Mouse (Mus musculus) heart, embryonic 16.5 days (tissue): ENCODE data around the gene Pcyt1a. TPM values are rescaled to one million over a fixed set of nuclear protein-coding genes. Genes with fewer than 3 reads are reported as not detected.

Source experiments
- ATAC-seq: fragments of 200-750 bp; cut with Nextera tagmentation; replicated peaks from 2 replicates; pipeline ENCODE4 v1.8.0; 2017; ENCODE audit warnings: moderate number of reproducible peaks; ENCODE audit not compliant: insufficient read depth, low FRiP score; ENCODE audit errors: extremely low read depth
- H3K27ac ChIP-seq: fragments of 300-500 bp; sonication (generic); 2 replicates; pipeline ENCODE4 v1.5.1; 2014; ENCODE audit warnings: mild to moderate bottlenecking, low read length, control low read depth, moderate library complexity
- H3K27me3 ChIP-seq: fragments of 300-500 bp; sonication (generic); 2 replicates; pipeline ENCODE4 v1.6.1; 2014; ENCODE audit warnings: low read length, mixed read lengths; ENCODE audit not compliant: control insufficient read depth, insufficient read depth
- H3K36me3 ChIP-seq: fragments of 300-500 bp; sonication (generic); 2 replicates; pipeline ENCODE4 v1.6.1; 2014; ENCODE audit not compliant: control insufficient read depth, insufficient read depth
- H3K4me1 ChIP-seq: fragments of 300-500 bp; sonication (generic); 2 replicates; pipeline ENCODE4 v1.6.1; 2014; ENCODE audit warnings: low read length, mixed read lengths; ENCODE audit not compliant: control insufficient read depth, insufficient read depth
- H3K4me2 ChIP-seq: fragments of 300-500 bp; sonication (generic); 2 replicates; pipeline ENCODE4 v1.6.1; 2014; ENCODE audit warnings: low read depth, mild to moderate bottlenecking, control low read depth, low read length
- H3K4me3 ChIP-seq: fragments of 300-500 bp; sonication (generic); 2 replicates; pipeline ENCODE4 v1.5.1; 2014; ENCODE audit warnings: mild to moderate bottlenecking, control low read depth, low read length
- H3K9ac ChIP-seq: fragments of 300-500 bp; sonication (generic); 2 replicates; pipeline ENCODE4 v1.6.1; 2014; ENCODE audit warnings: low read length, control low read depth
- H3K9me3 ChIP-seq: fragments of 300-500 bp; sonication (generic); replicated peaks from 2 replicates; pipeline ENCODE4 v1.6.1; 2016; ENCODE audit warnings: low read length; ENCODE audit not compliant: control insufficient read depth
- WGBS: fragments of 180-500 bp; shearing (Covaris S2); extraction: QIAGEN DNeasy Blood & Tissue Kit; methylation state at CpG from one replicate; pipeline ENCODE4 v1.1.7; 2014; 5-methylcytosine and 5-hydroxymethylcytosine counted together
- polyA plus RNA-seq: library from polyadenylated mRNA; unstranded; fragments of >200 nt; fragmentation: Nextera tagmentation; extraction: Ambion mirVana; gene quantifications from 2 replicates; pipeline ENCODE4 v1.2.1, GENCODE M21; 2015

Pcyt1a gene
- polyA plus RNA-seq, 1 experiment from 2014 or later, result 38.8 TPM

DNA sequence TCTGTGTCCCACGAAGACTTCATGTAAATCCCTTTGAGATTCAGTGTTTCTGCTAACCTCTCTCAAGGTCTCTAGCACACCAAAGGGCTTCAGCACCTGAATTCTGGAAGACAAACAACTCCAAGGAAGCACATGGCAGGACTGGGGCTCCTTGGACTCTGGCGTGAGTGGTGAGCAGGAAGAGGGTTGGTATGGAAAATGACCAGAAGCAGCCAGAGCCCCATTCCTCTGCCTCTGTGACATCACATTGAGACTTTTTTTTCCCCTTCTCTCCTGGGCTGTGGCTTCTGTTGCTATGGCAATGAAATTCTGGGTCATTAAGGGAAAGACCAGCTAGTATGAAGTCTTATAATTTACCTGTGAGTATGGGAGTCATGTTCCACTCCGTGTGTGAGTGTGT, 65.2 kb downstream of the Pcyt1a start, which contains the start of gene Zdhhc19:
Gene Zdhhc19 (plus strand): TSS at position 301 of the 400 bp plus-strand sequence.
- no peak within 1 kb of the TSS for H3K27ac ChIP-seq
- no peak within 1 kb of the TSS for H3K9ac ChIP-seq
- no peak within 1 kb of the TSS for H3K4me3 ChIP-seq
- H3K27me3 ChIP-seq, result peaks cover 3% of the 10 kb centered on the region
- H3K9me3 ChIP-seq, result no peaks in the 10 kb centered on the region
- 0 out of 2 replicates have a peak, but pooled peaks cover 4% of the 10 kb centered on the region for H3K4me1 ChIP-seq
- ATAC-seq, result no peak
- no peak within 1 kb of the TSS for H3K4me2 ChIP-seq
- no peaks in the 10 kb centered on the region for H3K36me3 ChIP-seq
- 71% methylated on average over 3 of the region's 3 CpGs for WGBS

GRCm38 (mm10) chr16:32498996-32499395, 68.3 kb downstream of the Pcyt1a start:
- no peak for ATAC-seq
- H3K4me1 ChIP-seq, result 0 out of 2 replicates have a peak, but pooled peaks cover 4% of the 10 kb centered on the region
- H3K36me3 ChIP-seq, result no peaks in the 10 kb centered on the region
- H3K9ac ChIP-seq, result no peak overlapping the region
- H3K9me3 ChIP-seq, result no peaks in the 10 kb centered on the region
- 67% methylated on average over 13 of the region's 13 CpGs for WGBS
- peaks cover 5% of the 10 kb centered on the region for H3K27me3 ChIP-seq
- no peak overlapping the region for H3K27ac ChIP-seq
- H3K4me3 ChIP-seq, result no peak overlapping the region
- no peak overlapping the region; the same call in 1 of the 2 replicates for H3K4me2 ChIP-seq

DNA sequence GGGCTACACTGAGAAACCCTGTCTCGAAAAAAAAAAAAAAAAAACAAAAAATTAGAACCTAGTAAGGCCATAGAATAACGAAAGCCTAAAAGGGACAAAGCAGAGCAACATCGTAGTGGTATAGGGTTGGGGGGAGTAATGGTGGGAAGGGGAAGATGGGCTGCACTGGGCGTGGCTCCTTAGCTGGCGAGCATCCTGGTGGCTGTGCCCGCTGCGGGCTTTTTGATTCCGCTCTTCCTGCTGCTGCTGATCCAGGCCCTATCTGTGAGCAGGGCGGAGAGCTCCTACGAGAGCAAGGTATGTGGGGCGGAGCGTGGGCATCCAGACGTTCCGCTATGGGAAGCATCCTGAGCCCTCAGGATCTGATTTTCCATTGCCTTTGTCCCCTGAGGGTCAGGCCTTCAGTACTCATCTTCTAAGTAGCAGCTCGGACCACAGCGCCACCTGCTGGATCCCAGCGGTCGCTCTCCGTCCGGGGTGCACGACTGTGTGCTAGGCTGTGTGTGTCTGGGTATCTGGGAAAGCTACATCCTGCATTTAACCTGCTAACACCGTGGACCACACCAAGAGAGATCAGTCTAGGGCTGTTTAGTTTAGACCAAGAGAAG, 68.8 kb downstream of the Pcyt1a start:
- whole genome bisulfite sequencing, result 10% methylated on average over 22 of the region's 22 CpGs
- peak; percentile 86 for ATAC-seq

DNA sequence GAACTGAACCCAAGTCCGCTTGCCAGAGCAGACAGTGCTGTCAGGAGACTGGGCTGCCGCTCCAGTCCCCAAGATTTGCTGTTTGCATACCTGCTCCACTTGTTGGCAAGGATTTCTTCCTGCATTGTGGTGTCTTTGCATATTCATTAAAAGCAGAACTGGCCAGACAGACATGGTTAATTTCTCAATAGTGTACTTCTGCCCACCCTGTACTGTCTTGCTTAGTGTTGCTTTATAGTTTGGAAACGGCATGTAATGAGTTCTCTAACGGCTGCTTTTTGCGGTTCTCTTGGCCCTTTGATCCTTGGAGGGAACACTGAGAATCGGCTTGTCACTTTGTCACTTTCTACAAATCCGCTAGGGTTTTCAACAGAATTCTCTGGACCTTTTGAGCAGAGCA, 70.7 kb downstream of the Pcyt1a start:
- Histone ChIP-seq H3K9me3 (no peaks in the 10 kb centered on the region), H3K27ac (no peak overlapping the region), H3K27me3 (peaks cover 5% of the 10 kb centered on the region), H3K9ac (no peak overlapping the region), H3K4me1 (0 out of 2 replicates have a peak, but pooled peaks cover 4% of the 10 kb centered on the region), H3K36me3 (no peaks in the 10 kb centered on the region), H3K4me2 (no peak overlapping the region), H3K4me3 (no peak overlapping the region)
- ATAC-seq, result no peak
- 69% methylated on average over 7 of the region's 7 CpGs for WGBS

More for the DNA sequence above, 68.8 kb downstream of the Pcyt1a start:
- peak overlapping the region; percentile 48 for H3K4me3 ChIP-seq
- no peaks in the 10 kb centered on the region for H3K36me3 ChIP-seq
- H3K4me2 ChIP-seq, result peak overlapping the region; percentile 63
- no peaks in the 10 kb centered on the region for H3K9me3 ChIP-seq
- H3K9ac ChIP-seq, result peak overlapping the region; percentile 60
- H3K4me1 ChIP-seq, result 0 out of 2 replicates have a peak, but pooled peaks cover 4% of the 10 kb centered on the region
- peaks cover 5% of the 10 kb centered on the region for H3K27me3 ChIP-seq
- H3K27ac ChIP-seq, result no peak overlapping the region

DNA sequence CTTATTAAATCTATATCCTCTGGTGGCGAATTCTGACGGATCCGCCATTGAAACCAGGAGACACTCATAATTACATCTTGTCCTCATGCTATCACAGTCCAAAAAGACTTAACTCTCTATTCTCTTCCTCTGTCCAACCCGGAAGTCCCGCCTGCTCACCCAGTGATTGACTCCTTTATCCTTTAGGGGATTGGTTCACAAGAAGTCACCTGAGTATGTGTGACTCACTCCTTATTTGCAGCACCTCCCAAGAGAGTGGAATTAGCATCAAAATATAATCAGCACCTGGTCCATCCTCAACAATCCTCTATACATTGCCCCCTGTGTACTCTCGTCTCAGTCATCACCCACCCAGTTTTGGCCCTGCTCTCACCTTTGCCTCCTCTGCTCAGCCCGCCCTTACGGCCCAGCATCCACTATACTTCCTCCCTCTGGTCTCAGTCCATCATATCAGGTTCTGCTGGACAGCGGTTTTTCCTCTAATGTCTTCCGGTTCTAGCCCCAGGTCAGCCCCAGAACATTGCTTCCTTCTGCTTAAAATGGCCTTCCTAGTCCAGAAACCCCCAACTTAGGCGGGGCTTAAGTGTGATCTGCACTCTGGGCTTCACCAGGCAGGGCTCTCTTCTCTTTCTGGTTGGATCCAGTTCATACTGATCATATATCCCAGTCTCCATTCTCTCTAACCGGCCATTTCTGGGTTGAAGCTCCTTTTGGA, 72.1 kb downstream of the Pcyt1a start:
- Histone ChIP-seq H3K4me2 (no peak overlapping the region), H3K27ac (no peak overlapping the region), H3K4me1 (peaks cover 6% of the 10 kb centered on the region), H3K9me3 (no peaks in the 10 kb centered on the region), H3K9ac (no peak overlapping the region), H3K27me3 (peaks cover 5% of the 10 kb centered on the region), H3K4me3 (no peak overlapping the region), H3K36me3 (no peaks in the 10 kb centered on the region)
- WGBS, result 86% methylated on average over 12 of the region's 12 CpGs
- ATAC-seq, result no peak

GRCm38 (mm10) chr16:32503633-32504032, 72.9 kb downstream of the Pcyt1a start:
- no peak overlapping the region for H3K27ac ChIP-seq
- peaks cover 5% of the 10 kb centered on the region for H3K27me3 ChIP-seq
- H3K36me3 ChIP-seq, result no peaks in the 10 kb centered on the region
- no peak overlapping the region for H3K4me3 ChIP-seq
- H3K4me1 ChIP-seq, result peaks cover 13% of the 10 kb centered on the region
- no peaks in the 10 kb centered on the region for H3K9me3 ChIP-seq
- no peak overlapping the region for H3K9ac ChIP-seq
- WGBS, result 79% methylated on average over 6 of the region's 6 CpGs
- no peak for ATAC-seq
- no peak overlapping the region for H3K4me2 ChIP-seq

DNA sequence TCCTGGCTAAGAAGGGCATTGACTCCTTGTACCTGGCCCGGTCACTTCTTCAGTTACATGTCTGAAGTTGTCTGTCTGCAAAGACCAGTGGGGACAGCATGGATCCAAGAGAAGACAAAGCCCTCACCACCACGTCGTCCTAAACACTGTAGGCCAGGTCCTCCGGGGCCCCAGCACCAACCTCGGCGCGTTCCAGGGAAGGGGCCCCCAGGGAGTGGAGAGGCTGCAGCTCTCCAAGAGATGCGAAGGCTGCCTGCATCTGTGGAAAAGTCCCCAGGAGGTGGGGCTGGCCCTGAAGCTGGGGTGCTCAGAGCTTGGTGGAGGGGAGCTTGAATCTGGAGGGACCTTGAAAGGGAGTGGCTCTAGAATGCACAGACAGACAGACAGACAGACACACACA, 75.6 kb downstream of the Pcyt1a start:
- whole genome bisulfite sequencing, result 79% methylated on average over 8 of the region's 8 CpGs
- Histone ChIP-seq H3K27ac (no peak overlapping the region), H3K4me1 (peaks cover 33% of the 10 kb centered on the region), H3K4me2 (no peak overlapping the region), H3K36me3 (no peaks in the 10 kb centered on the region), H3K4me3 (no peak overlapping the region), H3K9me3 (no peaks in the 10 kb centered on the region), H3K9ac (no peak overlapping the region), H3K27me3 (peaks cover 2% of the 10 kb centered on the region; the same call in 1 of the 2 replicates)
- ATAC-seq, result no peak

- H3K9me3 ChIP-seq, result no peaks in the 10 kb centered on the region
- WGBS, result 69% methylated on average over 7 of the region's 7 CpGs
- H3K4me1 ChIP-seq, result peaks cover 35% of the 10 kb centered on the region
- no peak overlapping the region for H3K9ac ChIP-seq
- H3K4me3 ChIP-seq, result no peak overlapping the region
- peaks cover 1% of the 10 kb centered on the region; the same call in 1 of the 2 replicates for H3K27me3 ChIP-seq
- no peak overlapping the region for H3K4me2 ChIP-seq
- H3K27ac ChIP-seq, result no peak overlapping the region
- H3K36me3 ChIP-seq, result no peaks in the 10 kb centered on the region
- no peak for ATAC-seq
Observed at GRCm38 (mm10) chr16:32506868-32507267, 76.1 kb downstream of the Pcyt1a start.

DNA sequence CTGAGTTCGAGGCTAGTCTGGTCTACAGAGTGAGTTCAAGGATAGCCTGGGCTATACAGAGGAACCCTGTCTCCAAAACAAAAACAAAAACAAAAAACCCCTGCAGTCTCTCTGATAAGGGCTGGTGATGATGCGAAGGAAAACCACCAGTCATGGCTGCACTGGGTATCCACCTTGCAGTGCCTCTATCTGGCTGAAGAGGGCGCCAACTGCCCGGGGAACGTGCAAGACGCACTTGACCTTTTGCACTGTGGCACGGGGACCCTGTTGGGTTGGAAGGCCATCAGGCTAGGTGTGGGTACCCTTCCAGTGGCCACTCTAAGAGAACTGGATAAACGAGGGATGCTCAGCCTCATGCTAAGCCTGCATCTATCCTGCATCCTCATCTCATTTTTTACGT, 76.7 kb downstream of the Pcyt1a start:
- no peaks in the 10 kb centered on the region for H3K36me3 ChIP-seq
- no peaks in the 10 kb centered on the region for H3K27me3 ChIP-seq
- no peak overlapping the region for H3K4me3 ChIP-seq
- 16% methylated on average over 9 of the region's 9 CpGs for WGBS
- no peak for ATAC-seq
- H3K4me2 ChIP-seq, result no peak overlapping the region
- no peak overlapping the region for H3K9ac ChIP-seq
- H3K9me3 ChIP-seq, result no peaks in the 10 kb centered on the region
- peaks cover 35% of the 10 kb centered on the region for H3K4me1 ChIP-seq
- H3K27ac ChIP-seq, result no peak overlapping the region
